Mouse (Mus musculus) intestine, embryonic 14.5 days (tissue): ENCODE results near the gene Gm37240. TPM values are rescaled to one million over a fixed set of nuclear protein-coding genes. Genes with fewer than 3 reads are reported as not detected.

Experiments used
- ATAC-seq: fragments of 200-750 bp; cut with Nextera tagmentation; replicated peaks from 2 replicates; pipeline ENCODE4 v1.8.0; 2017; ENCODE audit warnings: low read depth, moderate number of reproducible peaks, moderate TSS enrichment, moderate library complexity; ENCODE audit not compliant: low FRiP score, low TSS enrichment
- DNase-seq: peaks from one replicate; pipeline ENCODE4 v3.0.0-alpha.2; 2018; ENCODE audit warnings: low spot score
- H3K27ac ChIP-seq: fragments of 300-500 bp; sonication (generic); 2 replicates; pipeline ENCODE4 v1.5.1; 2014; ENCODE audit warnings: low read depth, mild to moderate bottlenecking, control low read depth
- H3K27me3 ChIP-seq: fragments of 300-500 bp; sonication (generic); replicated peaks from 2 replicates; pipeline ENCODE4 v1.6.1; 2014; ENCODE audit warnings: low read length, control low read depth; ENCODE audit not compliant: control insufficient read depth, insufficient read depth
- H3K36me3 ChIP-seq: fragments of 300-500 bp; sonication (generic); 2 replicates; pipeline ENCODE4 v1.6.1; 2014; ENCODE audit warnings: low read length, control low read depth; ENCODE audit not compliant: control insufficient read depth, insufficient read depth
- H3K4me1 ChIP-seq: fragments of 300-500 bp; sonication (generic); replicated peaks from 2 replicates; pipeline ENCODE4 v1.6.1; 2014; ENCODE audit warnings: low read length, control low read depth, mixed read lengths; ENCODE audit not compliant: control insufficient read depth, insufficient read depth
- H3K4me2 ChIP-seq: fragments of 300-500 bp; sonication (generic); 2 replicates; pipeline ENCODE4 v1.6.1; 2014; ENCODE audit warnings: low read length
- H3K4me3 ChIP-seq: fragments of 300-500 bp; sonication (generic); 2 replicates; pipeline ENCODE4 v1.5.1; 2014; ENCODE audit warnings: low read depth, low read length, control low read depth, mixed read lengths
- H3K9ac ChIP-seq: fragments of 300-500 bp; sonication (generic); 2 replicates; pipeline ENCODE4 v1.6.1; 2014; ENCODE audit warnings: mild to moderate bottlenecking, low read length
- H3K9me3 ChIP-seq: fragments of 300-500 bp; sonication (generic); 2 replicates; pipeline ENCODE4 v1.6.1; 2016; ENCODE audit warnings: low read length, control low read depth; ENCODE audit not compliant: control insufficient read depth
- WGBS: fragments of 180-500 bp; shearing (Covaris S2); extraction: QIAGEN DNeasy Blood & Tissue Kit; methylation state at CpG from one replicate; pipeline ENCODE4 v1.1.7; 2014; 5-methylcytosine and 5-hydroxymethylcytosine counted together
- polyA plus RNA-seq: library from polyadenylated mRNA; unstranded; fragments of >200 nt; fragmentation: Nextera tagmentation; extraction: Ambion mirVana; gene quantifications from 2 replicates; pipeline ENCODE4 v1.2.1, GENCODE M21; 2014

Gm37240 gene
- polyA plus RNA-seq, 1 experiment from 2014 or later = 5.3 TPM

- no peaks in the 10 kb centered on the region for H3K27me3 ChIP-seq
- no peak for ATAC-seq
- H3K36me3 ChIP-seq = no peaks in the 10 kb centered on the region
- no peak overlapping the region for H3K4me3 ChIP-seq
- WGBS = 78% methylated on average over 8 of the region's 8 CpGs
- H3K27ac ChIP-seq = no peak overlapping the region
- no peak overlapping the region for H3K4me2 ChIP-seq
- H3K9me3 ChIP-seq = no peaks in the 10 kb centered on the region
- H3K9ac ChIP-seq = no peak overlapping the region
- DNase-seq = no peak
- H3K4me1 ChIP-seq = peaks cover 17% of the 10 kb centered on the region; the same call in 1 of the 2 replicates
Observed at GRCm38 (mm10) chr3:84646331-84646845, 1240.9 kb downstream of the Gm37240 start.

GRCm38 (mm10) chr3:84646007-84646290 lies 1241.4 kb downstream of the Gm37240 start:
- WGBS = 73% methylated on average over 3 of the region's 3 CpGs
- H3K4me2 ChIP-seq = no peak overlapping the region
- H3K36me3 ChIP-seq = no peaks in the 10 kb centered on the region
- H3K27me3 ChIP-seq = no peaks in the 10 kb centered on the region
- no peak for DNase-seq
- peaks cover 17% of the 10 kb centered on the region; the same call in 1 of the 2 replicates for H3K4me1 ChIP-seq
- no peak overlapping the region for H3K4me3 ChIP-seq
- no peak overlapping the region for H3K27ac ChIP-seq
- H3K9ac ChIP-seq = no peak overlapping the region
- no peaks in the 10 kb centered on the region for H3K9me3 ChIP-seq
- no peak for ATAC-seq

GRCm38 (mm10) chr3:84645156-84646006 lies 1241.9 kb downstream of the Gm37240 start:
- Histone ChIP-seq H3K27me3 (no peaks in the 10 kb centered on the region), H3K27ac (no peak overlapping the region)
- WGBS = 77% methylated on average over 9 of the region's 9 CpGs

GRCm38 (mm10) chr3:84642942-84643341 lies 1244.4 kb downstream of the Gm37240 start:
- no peaks in the 10 kb centered on the region for H3K9me3 ChIP-seq
- no peak overlapping the region for H3K9ac ChIP-seq
- H3K27me3 ChIP-seq = no peaks in the 10 kb centered on the region
- H3K4me2 ChIP-seq = no peak overlapping the region
- H3K27ac ChIP-seq = no peak overlapping the region
- 60% methylated on average over 4 of the region's 4 CpGs for WGBS
- peaks cover 17% of the 10 kb centered on the region; the same call in 1 of the 2 replicates for H3K4me1 ChIP-seq
- DNase-seq (no peak), ATAC-seq (no peak)
- H3K4me3 ChIP-seq = no peak overlapping the region
- H3K36me3 ChIP-seq = no peaks in the 10 kb centered on the region

More at GRCm38 (mm10) chr3:84645156-84646006, 1241.9 kb downstream of the Gm37240 start:
- no peak for ATAC-seq
- no peak overlapping the region for H3K9ac ChIP-seq
- H3K4me1 ChIP-seq = peaks cover 17% of the 10 kb centered on the region; the same call in 1 of the 2 replicates
- H3K9me3 ChIP-seq = no peaks in the 10 kb centered on the region
- no peaks in the 10 kb centered on the region for H3K36me3 ChIP-seq
- no peak overlapping the region for H3K4me3 ChIP-seq
- DNase-seq = no peak
- H3K4me2 ChIP-seq = no peak overlapping the region

- H3K4me1 ChIP-seq = peaks cover 9% of the 10 kb centered on the region; the same call in 1 of the 2 replicates
- H3K36me3 ChIP-seq = no peaks in the 10 kb centered on the region
- no peak overlapping the region for H3K27ac ChIP-seq
- no peaks in the 10 kb centered on the region for H3K27me3 ChIP-seq
- no peak overlapping the region for H3K4me3 ChIP-seq
- 92% methylated on average over 2 of the region's 2 CpGs for WGBS
- H3K4me2 ChIP-seq = no peak overlapping the region
- ATAC-seq (no peak), DNase-seq (no peak)
- H3K9ac ChIP-seq = no peak overlapping the region
- no peaks in the 10 kb centered on the region for H3K9me3 ChIP-seq
Observed at GRCm38 (mm10) chr3:84641391-84641790, 1245.9 kb downstream of the Gm37240 start.

- Histone ChIP-seq H3K27me3 (no peaks in the 10 kb centered on the region), H3K4me3 (no peak overlapping the region), H3K9me3 (no peaks in the 10 kb centered on the region), H3K27ac (no peak overlapping the region), H3K4me2 (no peak overlapping the region), H3K36me3 (no peaks in the 10 kb centered on the region), H3K9ac (no peak overlapping the region), H3K4me1 (0 out of 2 replicates have a peak, but pooled peaks cover 3% of the 10 kb centered on the region)
- ATAC-seq (no peak), DNase-seq (no peak)
- WGBS = 52% methylated on average over 6 of the region's 6 CpGs
Observed at GRCm38 (mm10) chr3:84640536-84640935, 1246.8 kb downstream of the Gm37240 start.

GRCm38 (mm10) chr3:84639767-84640500 lies 1247.4 kb downstream of the Gm37240 start:
- H3K4me2 ChIP-seq = no peak overlapping the region
- ATAC-seq (no peak), DNase-seq (no peak)
- no peak overlapping the region for H3K27ac ChIP-seq
- H3K4me3 ChIP-seq = no peak overlapping the region
- whole genome bisulfite sequencing = 36% methylated on average over 11 of the region's 11 CpGs
- no peak overlapping the region for H3K9ac ChIP-seq
- no peaks in the 10 kb centered on the region for H3K9me3 ChIP-seq
- no peaks in the 10 kb centered on the region for H3K4me1 ChIP-seq
- H3K27me3 ChIP-seq = no peaks in the 10 kb centered on the region
- H3K36me3 ChIP-seq = no peaks in the 10 kb centered on the region

- DNase-seq = no peak
Observed at GRCm38 (mm10) chr3:84638858-84639257, 1248.5 kb downstream of the Gm37240 start.

More at GRCm38 (mm10) chr3:84638858-84639257, 1248.5 kb downstream of the Gm37240 start:
- Histone ChIP-seq H3K27ac (no peak overlapping the region), H3K27me3 (no peaks in the 10 kb centered on the region), H3K9me3 (no peaks in the 10 kb centered on the region), H3K9ac (no peak overlapping the region), H3K4me1 (no peaks in the 10 kb centered on the region), H3K36me3 (no peaks in the 10 kb centered on the region), H3K4me2 (no peak overlapping the region), H3K4me3 (no peak overlapping the region)
- ATAC-seq = peak; percentile 91
- WGBS = 69% methylated on average over 4 of the region's 4 CpGs
